Mouse (Mus musculus) intestine, embryonic 16.5 days (tissue): ENCODE measurements around the gene D330020A13Rik. TPM values are rescaled to one million over a fixed set of nuclear protein-coding genes. Genes with fewer than 3 reads are reported as not detected.

Experiments
- ATAC-seq: fragments of 200-750 bp; cut with Nextera tagmentation; 2 replicates; pipeline ENCODE4 v1.8.0; 2017; ENCODE audit warnings: moderate TSS enrichment, moderate library complexity
- H3K27ac ChIP-seq: fragments of 300-500 bp; sonication (generic); 2 replicates; pipeline ENCODE4 v1.5.1; 2014; ENCODE audit warnings: mild to moderate bottlenecking, low read length
- H3K27me3 ChIP-seq: fragments of 300-500 bp; sonication (generic); replicated peaks from 2 replicates; pipeline ENCODE4 v1.6.1; 2014; ENCODE audit warnings: low read length, control low read depth, mixed read lengths; ENCODE audit not compliant: control insufficient read depth, insufficient read depth
- H3K36me3 ChIP-seq: fragments of 300-500 bp; sonication (generic); 2 replicates; pipeline ENCODE4 v1.6.1; 2014; ENCODE audit warnings: low read length, control low read depth; ENCODE audit not compliant: control insufficient read depth, insufficient read depth
- H3K4me1 ChIP-seq: fragments of 300-500 bp; sonication (generic); 2 replicates; pipeline ENCODE4 v1.6.1; 2014; ENCODE audit warnings: low read length, control low read depth, mixed read lengths; ENCODE audit not compliant: control insufficient read depth, insufficient read depth
- H3K4me2 ChIP-seq: fragments of 300-500 bp; sonication (generic); 2 replicates; pipeline ENCODE4 v1.6.1; 2014; ENCODE audit warnings: low read depth, low read length, control low read depth
- H3K4me3 ChIP-seq: fragments of 300-500 bp; sonication (generic); 2 replicates; pipeline ENCODE4 v1.5.1; 2014; ENCODE audit warnings: mild to moderate bottlenecking, low read length
- H3K9ac ChIP-seq: fragments of 300-500 bp; sonication (generic); 2 replicates; pipeline ENCODE4 v1.6.1; 2014; ENCODE audit warnings: low read depth, low read length
- H3K9me3 ChIP-seq: fragments of 300-500 bp; sonication (generic); 2 replicates; pipeline ENCODE4 v1.6.1; 2016; ENCODE audit warnings: low read length, control low read depth; ENCODE audit not compliant: control insufficient read depth
- WGBS: fragments of 180-500 bp; shearing (Covaris S2); extraction: QIAGEN DNeasy Blood & Tissue Kit; methylation state at CpG from one replicate; pipeline ENCODE4 v1.1.7; 2014; 5-methylcytosine and 5-hydroxymethylcytosine counted together
- polyA plus RNA-seq: library from polyadenylated mRNA; unstranded; fragments of >200 nt; fragmentation: Nextera tagmentation; extraction: Ambion mirVana; gene quantifications from 2 replicates; pipeline ENCODE4 v1.2.1, GENCODE M21; 2015

Gene D330020A13Rik
- polyA plus RNA-seq, 1 experiment from 2014 or later = 0.43 TPM

- H3K9ac ChIP-seq = no peak overlapping the region
- no peak overlapping the region for H3K4me2 ChIP-seq
- 53% methylated on average over 9 of the region's 9 CpGs for WGBS
- no peaks in the 10 kb centered on the region for H3K36me3 ChIP-seq
- ATAC-seq = no peak
- H3K9me3 ChIP-seq = no peaks in the 10 kb centered on the region
- H3K4me1 ChIP-seq = peaks cover 23% of the 10 kb centered on the region
- no peak overlapping the region for H3K4me3 ChIP-seq
- no peak overlapping the region for H3K27ac ChIP-seq
- H3K27me3 ChIP-seq = no peaks in the 10 kb centered on the region
Measured at GRCm38 (mm10) chr6:120259481-120259880, 34.7 kb upstream of the D330020A13Rik start.

GRCm38 (mm10) chr6:120262886-120263531, 31.2 kb upstream of the D330020A13Rik start:
- Histone ChIP-seq H3K27ac (no peak overlapping the region), H3K4me3 (no peak overlapping the region), H3K4me1 (peaks cover 14% of the 10 kb centered on the region), H3K4me2 (no peak overlapping the region), H3K9ac (no peak overlapping the region), H3K36me3 (no peaks in the 10 kb centered on the region), H3K27me3 (no peaks in the 10 kb centered on the region), H3K9me3 (no peaks in the 10 kb centered on the region)
- 62% methylated on average over 12 of the region's 12 CpGs for WGBS
- ATAC-seq = no peak; the same call in 1 of the 2 replicates

- Histone ChIP-seq H3K27me3 (no peaks in the 10 kb centered on the region), H3K4me2 (no peak overlapping the region), H3K9ac (no peak overlapping the region), H3K36me3 (no peaks in the 10 kb centered on the region), H3K27ac (no peak overlapping the region), H3K4me1 (peaks cover 14% of the 10 kb centered on the region), H3K9me3 (no peaks in the 10 kb centered on the region), H3K4me3 (no peak overlapping the region)
- ATAC-seq = no peak
- 71% methylated on average over 7 of the region's 7 CpGs for WGBS
Measured at GRCm38 (mm10) chr6:120263608-120264007, 30.6 kb upstream of the D330020A13Rik start.

GRCm38 (mm10) chr6:120264151-120264550, 30.0 kb upstream of the D330020A13Rik start:
- ATAC-seq = peak; percentile 89
- peaks cover 14% of the 10 kb centered on the region for H3K4me1 ChIP-seq

GRCm38 (mm10) chr6:120274181-120274580, 20.0 kb upstream of the D330020A13Rik start:
- WGBS = 76% methylated on average over 8 of the region's 8 CpGs

More at GRCm38 (mm10) chr6:120264151-120264550, 30.0 kb upstream of the D330020A13Rik start:
- Histone ChIP-seq H3K36me3 (no peaks in the 10 kb centered on the region), H3K9me3 (no peaks in the 10 kb centered on the region), H3K27ac (no peak overlapping the region), H3K4me2 (no peak overlapping the region), H3K4me3 (no peak overlapping the region), H3K9ac (no peak overlapping the region), H3K27me3 (no peaks in the 10 kb centered on the region)
- WGBS = 20% methylated on average over 6 of the region's 6 CpGs

GRCm38 (mm10) chr6:120274887-120275286, 19.3 kb upstream of the D330020A13Rik start:
- Histone ChIP-seq H3K27ac (no peak overlapping the region), H3K4me1 (no peaks in the 10 kb centered on the region), H3K4me2 (no peak overlapping the region), H3K36me3 (no peaks in the 10 kb centered on the region), H3K9me3 (no peaks in the 10 kb centered on the region), H3K4me3 (no peak overlapping the region), H3K9ac (no peak overlapping the region), H3K27me3 (no peaks in the 10 kb centered on the region)
- peak; percentile 41; the same call in 1 of the 2 replicates for ATAC-seq
- WGBS = 55% methylated on average over 4 of the region's 4 CpGs

More at GRCm38 (mm10) chr6:120274181-120274580, 20.0 kb upstream of the D330020A13Rik start:
- Histone ChIP-seq H3K4me1 (no peaks in the 10 kb centered on the region), H3K9me3 (no peaks in the 10 kb centered on the region), H3K9ac (no peak overlapping the region), H3K36me3 (no peaks in the 10 kb centered on the region), H3K27me3 (no peaks in the 10 kb centered on the region), H3K27ac (no peak overlapping the region), H3K4me2 (no peak overlapping the region), H3K4me3 (no peak overlapping the region)
- no peak for ATAC-seq

GRCm38 (mm10) chr6:120275301-120275700, 18.9 kb upstream of the D330020A13Rik start:
- no peak overlapping the region for H3K4me2 ChIP-seq
- H3K36me3 ChIP-seq = no peaks in the 10 kb centered on the region
- H3K9me3 ChIP-seq = no peaks in the 10 kb centered on the region
- 50% methylated on average over 6 of the region's 6 CpGs for WGBS
- no peak overlapping the region for H3K27ac ChIP-seq
- no peak overlapping the region for H3K9ac ChIP-seq
- no peaks in the 10 kb centered on the region for H3K27me3 ChIP-seq
- peak; percentile 27; the same call in 1 of the 2 replicates for ATAC-seq
- H3K4me1 ChIP-seq = no peaks in the 10 kb centered on the region
- no peak overlapping the region for H3K4me3 ChIP-seq

GRCm38 (mm10) chr6:120276874-120277449, 17.2 kb upstream of the D330020A13Rik start:
- Histone ChIP-seq H3K4me1 (no peaks in the 10 kb centered on the region), H3K27ac (no peak overlapping the region), H3K36me3 (no peaks in the 10 kb centered on the region), H3K27me3 (no peaks in the 10 kb centered on the region), H3K4me3 (no peak overlapping the region), H3K9me3 (no peaks in the 10 kb centered on the region), H3K4me2 (no peak overlapping the region), H3K9ac (no peak overlapping the region)
- WGBS = 71% methylated on average over 7 of the region's 7 CpGs
- peak; percentile 66 for ATAC-seq

- 88% methylated on average over 9 of the region's 9 CpGs for WGBS
- H3K36me3 ChIP-seq = no peaks in the 10 kb centered on the region
- no peak overlapping the region for H3K4me2 ChIP-seq
- H3K4me1 ChIP-seq = no peaks in the 10 kb centered on the region; the same call in 1 of the 2 replicates
- H3K9ac ChIP-seq = no peak overlapping the region
- no peaks in the 10 kb centered on the region for H3K27me3 ChIP-seq
- no peak overlapping the region for H3K4me3 ChIP-seq
- H3K9me3 ChIP-seq = no peaks in the 10 kb centered on the region
- H3K27ac ChIP-seq = no peak overlapping the region
- ATAC-seq = no peak
Measured at GRCm38 (mm10) chr6:120287279-120287678, 6.9 kb upstream of the D330020A13Rik start.
